Mouse (Mus musculus) cerebellum, adult 8-10 months (tissue): ENCODE measurements around the gene Daam1.

ENCODE experiments used
- DNase-seq: peaks from one replicate; pipeline ENCODE4 v3.0.0; 2022

Daam1 gene

DNA sequence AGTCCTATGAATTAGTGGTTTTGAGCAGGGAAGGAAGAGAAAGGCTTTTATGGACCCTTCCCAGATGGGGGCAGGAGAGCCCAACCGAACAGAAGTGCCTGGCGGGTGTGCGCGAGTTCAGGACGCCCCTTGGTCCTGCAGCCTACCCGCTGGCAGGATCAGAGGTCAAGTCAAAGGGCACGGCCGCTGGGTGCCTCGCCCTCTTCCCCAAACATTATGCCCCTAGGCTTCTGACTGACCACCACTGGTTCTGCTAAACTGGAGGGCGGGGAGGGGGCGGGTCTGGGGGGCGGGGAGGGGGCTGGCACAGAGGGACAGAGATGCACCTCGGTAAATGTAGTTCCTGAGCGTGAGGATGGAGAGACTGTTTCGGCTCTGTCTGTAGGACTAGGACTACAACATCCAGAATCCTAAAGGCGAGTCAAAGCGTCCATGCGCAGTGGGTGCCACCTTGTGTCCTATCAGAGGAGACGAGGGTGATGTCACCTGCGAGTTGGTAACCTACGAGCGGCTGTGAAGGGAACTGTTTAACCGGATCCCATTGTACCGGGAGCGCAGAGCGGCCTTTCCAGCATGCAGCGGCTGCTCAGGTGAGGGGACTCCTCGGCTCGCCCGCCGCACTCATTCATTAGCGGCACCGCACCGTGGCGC lies at the start of gene Daam1:
TSS of gene Daam1 (plus strand) at position 472 of the 651 bp plus-strand sequence.
- peak; percentile 93 for DNase-seq

DNA sequence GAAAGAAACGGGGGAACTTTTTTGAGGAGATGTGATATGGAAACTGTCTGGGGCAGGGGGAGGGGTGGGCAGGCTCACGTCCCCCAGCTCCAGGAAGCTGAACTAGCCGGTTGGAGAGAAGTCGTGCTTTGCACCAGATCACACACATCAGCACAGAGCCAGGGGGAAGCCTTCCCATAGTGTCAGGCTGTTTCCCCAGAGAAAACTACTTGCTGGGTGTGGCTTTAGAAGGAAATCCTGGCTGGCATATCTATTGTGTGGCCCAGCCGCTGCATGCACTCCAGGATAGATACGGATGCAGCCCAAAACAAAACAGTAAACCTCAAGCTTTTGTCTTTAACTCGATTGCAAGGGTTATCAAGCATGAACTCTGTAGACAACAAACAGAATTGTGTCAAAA lies 49.7 kb upstream of the Daam1 start:
- no peak for DNase-seq

DNA sequence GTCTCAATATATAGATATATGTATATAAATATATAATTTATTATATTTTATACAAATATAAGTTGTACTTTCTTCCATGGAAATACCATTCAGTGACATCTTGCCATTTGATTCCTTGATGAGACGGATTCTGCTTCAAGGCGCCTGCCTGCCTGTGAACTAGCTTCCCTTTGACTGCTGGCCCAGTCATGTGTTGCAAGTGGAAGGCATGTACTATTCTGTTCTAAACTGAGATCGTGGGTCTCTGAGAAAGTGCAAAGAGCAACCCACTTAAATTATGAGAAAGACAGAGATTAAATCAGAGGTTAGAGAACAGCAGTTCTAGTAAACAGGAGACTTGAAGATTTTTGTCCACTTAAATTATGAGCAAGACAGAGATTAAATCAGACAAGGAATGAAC lies 46.9 kb upstream of the Daam1 start:
- DNase-seq: no peak

DNA sequence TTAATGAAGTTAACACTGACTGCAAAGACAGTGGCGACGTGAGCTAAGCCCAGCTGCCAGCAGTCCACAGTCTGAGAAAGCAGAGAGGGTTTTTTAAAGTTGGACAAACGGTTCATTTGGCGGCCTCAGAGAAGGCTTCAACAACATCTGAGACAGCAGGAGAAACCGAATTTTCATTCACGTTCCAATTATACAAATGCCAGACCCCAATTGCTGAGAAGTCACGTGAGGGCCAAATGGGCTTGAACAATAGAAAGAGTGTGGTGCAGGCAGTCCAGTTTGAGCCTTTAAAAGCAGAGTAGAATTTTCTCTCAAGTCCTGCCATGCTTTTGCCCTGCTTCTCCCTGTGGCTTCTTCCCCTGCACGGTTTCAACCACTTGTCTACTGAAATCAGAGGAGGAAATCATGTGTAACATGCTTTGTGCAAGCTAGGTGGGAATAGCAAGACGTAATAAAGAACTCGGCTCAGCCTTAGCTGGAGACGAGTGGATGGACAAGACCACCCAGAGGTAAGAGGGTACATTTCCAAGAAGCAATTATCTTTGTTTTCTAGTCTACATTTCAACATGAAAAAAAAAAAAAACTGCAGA lies 46.1 kb upstream of the Daam1 start:
- DNase-seq: no peak

DNA sequence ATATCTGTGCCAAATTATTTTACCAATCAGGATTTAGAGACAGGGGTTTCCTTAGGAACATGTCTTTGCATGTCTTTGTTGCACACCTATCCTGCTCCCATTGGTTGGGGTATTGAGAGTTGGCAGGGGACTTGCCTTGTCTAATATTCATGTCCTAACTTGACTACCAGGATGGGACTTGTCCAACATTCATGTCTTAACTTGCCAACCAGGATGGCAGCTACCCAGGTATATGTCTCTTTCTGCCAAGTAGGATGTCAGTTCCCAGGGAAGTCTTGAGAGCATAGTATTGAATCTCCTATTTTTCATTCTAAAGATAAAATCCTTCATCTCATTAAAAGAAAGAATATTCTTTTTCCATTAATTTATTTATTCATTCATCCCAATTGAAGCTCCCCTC lies 44.4 kb upstream of the Daam1 start:
- DNase-seq: no peak

DNA sequence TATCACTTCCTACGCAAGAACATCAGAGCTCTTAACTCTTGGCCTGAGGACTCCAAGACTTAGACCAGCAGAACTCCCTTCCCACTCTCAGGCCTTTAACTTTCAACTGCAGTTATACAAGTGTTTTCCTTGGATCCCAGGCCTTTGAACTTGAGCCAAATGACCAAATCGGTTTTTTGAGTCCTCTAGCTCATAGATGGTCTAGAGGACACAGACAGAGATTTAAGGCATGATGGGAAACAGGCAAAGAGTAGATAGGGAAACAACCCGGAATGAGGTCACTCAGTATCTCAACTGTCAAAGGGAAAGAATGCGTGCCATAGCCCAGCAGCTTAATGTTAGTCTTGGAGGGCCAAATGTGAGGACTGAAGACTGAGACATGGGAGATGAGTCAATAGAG lies 42.1 kb upstream of the Daam1 start:
- no peak for DNase-seq

DNA sequence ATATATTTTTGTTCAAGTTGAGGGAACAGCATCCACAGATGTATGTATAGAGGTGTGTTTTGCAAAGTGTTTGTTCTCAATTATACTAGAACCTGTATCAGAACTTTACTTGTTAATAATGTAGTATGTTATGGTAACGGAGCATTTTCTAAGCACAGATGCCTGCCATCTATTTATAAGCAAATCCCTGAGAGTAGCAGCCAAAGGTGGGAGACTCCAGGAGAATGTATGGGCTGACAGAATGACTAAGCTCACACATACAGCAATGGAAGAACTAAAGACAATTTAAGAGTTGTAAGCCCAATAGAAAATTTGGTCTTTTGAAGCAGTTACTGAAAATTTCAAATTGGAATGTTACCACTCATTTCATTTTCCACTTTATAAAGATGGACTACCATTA lies 40.3 kb upstream of the Daam1 start:
- DNase-seq: no peak

DNA sequence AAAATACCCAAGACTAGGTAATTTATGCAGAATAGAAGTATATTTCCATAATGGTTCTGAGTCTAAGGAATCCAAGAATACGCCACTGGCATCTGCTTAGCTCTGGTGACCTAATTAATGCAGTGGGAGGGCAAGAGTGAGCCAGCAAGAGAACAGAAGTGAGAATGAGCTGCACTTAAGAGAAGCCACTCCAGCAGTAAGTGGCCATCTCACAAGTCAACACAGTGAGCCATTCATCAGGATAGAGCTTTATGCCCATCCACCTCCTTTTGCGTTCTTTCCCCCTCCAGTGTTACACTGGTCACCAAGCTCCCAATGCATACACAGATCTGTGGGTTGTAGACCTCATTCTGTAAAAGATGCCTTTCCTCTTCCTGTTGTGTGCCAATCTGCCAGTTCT lies 37.8 kb upstream of the Daam1 start:
- no peak for DNase-seq

DNA sequence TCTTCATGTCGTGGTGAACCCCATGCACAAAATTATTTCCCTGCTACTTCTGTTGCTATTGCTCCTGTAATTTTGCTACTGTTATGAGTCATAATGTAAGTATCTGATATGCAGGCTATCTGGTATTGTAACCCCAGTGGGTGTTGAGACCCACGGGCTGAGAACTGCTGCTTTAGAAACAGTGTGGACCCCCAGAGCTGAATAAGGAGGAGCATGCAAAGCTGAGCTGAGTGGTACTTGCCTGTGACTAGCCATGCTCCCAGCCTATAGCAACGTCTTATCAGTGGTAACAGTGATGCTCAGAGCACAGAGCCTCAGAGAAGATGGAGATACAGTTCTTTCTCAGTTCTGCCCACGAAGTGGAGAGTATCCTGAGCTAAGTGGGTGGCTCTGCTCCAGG lies 35.3 kb upstream of the Daam1 start:
- no peak for DNase-seq

DNA sequence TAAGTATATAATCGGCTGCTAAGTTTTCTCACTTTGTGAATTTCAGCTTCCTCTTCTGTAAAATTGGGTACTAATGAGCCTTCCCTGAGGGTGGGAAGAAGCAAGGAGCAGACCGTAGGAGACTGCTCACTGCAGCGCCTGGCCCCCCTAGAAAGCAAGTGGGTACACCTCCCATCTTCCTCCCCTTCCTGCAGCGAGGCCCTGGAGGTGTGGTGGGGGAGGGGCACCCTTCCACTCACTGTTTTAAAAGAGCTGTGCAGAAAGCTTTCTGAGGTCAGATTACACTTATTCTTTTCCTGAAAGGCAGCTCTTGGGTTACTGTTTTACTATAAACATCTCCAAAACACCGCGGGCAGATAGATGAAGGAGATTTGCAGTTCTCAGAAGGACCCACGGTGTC lies 34.4 kb upstream of the Daam1 start:
- DNase-seq: no peak

DNA sequence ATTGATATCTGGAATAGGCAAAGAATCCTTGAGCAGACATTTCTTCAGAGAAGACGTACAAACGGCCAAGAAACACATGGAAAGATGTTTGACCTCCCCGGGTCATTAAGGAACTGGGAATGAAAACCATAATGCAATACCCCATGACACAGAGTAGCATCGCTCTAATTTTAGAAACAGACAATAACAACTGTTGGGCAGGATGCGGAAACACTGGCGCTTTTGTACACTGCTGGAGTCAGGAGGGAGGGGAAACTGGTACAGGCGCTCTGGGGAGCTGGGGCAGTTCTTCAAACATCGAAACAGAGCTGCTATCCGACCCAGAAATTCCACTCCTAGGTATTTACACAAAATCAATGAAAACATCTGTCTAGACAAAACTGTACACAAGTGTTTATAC lies 23.6 kb upstream of the Daam1 start:
- DNase-seq: no peak

DNA sequence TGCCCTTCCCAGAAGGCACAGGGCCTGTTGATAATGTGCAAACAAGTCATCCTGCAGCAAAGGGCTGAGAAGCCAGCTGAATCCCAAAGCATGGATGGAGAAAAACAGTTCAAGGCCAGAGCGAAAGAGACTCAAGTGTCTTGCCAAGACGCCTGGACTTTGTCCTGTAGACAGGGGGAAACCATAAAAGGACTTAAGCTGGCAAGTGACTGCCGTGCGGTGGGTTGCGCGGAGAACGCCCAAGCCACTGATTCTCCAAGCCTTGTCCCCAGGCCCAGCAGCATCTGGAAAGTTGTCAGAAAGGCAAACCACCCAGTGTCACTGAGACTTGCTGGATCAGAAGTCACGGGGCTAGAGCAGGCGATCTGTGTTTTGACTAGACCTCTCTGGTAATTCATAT lies 22.2 kb upstream of the Daam1 start:
- DNase-seq: no peak

DNA sequence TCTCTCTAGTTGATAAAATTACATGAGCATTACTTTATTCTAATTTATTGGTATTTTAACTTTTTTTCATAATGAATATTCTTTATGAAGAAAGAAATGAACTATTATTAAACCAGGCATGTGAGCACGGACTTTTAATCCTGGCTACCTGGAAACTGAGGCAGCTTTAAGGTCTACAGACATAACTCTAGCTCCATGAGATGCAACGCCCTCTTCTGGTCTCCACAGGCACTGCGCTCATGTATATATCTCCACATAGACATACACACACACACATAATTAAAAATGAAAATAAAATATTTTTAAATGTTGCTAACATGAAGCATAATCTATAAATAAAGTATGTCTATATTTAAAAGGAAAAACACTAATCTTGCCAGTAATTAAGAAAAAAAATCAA lies 21.3 kb upstream of the Daam1 start:
- DNase-seq: no peak

DNA sequence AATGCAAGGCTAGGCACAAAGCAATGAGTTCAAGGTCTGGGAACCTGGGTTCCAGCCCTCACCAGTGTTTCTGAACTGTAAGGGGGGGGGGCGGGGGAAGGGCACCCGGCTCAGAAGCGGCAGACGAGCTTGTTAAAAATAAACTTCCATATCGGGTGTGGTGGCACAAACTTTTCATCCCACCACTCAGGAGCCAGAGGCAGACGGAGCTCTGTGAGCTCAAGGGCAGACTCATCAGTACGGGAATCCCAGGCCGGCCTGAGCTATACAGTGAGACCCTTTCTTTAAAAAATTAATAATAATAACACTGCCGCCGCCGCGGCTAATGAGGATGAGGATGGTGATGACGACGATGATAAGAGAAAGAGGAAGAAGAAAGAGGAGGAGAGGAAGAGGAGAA lies 18.3 kb upstream of the Daam1 start:
- no peak for DNase-seq

DNA sequence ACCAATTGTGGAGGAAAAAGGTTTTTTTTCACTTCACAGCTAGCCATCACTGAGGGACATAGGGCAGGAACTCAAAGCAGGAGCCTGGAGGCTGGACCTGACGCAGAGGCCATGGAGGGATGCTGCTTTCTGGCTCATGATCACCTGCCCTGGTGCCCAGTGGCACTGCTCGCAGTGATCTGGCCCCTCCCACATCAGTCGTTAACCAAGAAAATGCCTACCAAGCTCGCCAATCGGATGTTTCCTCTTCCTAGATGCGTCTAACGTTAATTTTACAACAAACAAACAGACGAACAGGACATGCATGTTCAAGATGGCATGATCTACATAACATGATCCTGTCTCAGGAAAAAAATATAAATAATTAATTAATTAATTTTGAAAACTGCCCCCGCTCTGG lies 17.6 kb upstream of the Daam1 start:
- DNase-seq: no peak

DNA sequence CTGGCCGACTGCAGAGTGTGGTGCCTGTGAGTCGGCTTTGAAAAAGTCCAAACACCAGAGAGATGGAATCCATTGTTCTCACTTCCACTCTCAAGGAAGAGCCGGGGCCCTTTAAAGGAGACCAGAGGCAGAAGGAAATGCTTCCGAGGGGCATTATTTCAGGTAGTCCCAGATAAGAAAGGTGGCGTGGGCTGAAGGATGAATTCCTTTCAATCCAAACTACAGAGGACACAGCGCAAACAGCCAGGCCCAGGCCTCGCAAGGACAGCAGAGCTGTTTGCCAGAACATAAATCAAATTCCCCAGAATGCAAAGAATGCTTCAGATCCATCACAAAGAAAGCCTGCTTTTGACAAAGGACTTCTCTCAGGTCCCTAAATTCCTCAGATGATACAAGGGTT lies 17.1 kb upstream of the Daam1 start:
- no peak for DNase-seq

DNA sequence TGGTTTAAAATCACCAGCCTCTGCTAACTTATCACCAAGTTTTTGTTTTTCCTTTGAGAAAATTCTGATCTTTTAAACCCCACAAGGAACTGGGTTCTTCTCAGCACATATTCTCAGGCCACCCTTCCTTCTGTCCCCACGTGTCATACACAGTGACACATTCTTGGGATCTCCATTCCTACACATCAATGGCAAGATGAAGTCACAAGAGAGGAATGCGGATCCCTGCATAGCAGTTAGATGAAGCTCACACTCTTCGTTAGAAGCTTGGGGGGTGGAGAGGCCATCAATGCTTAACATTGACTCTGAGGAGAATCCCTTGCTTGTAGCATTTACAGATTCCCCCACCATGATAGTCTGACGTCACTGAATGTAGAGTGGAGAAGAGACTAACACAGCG lies 10.8 kb upstream of the Daam1 start:
- DNase-seq: no peak

DNA sequence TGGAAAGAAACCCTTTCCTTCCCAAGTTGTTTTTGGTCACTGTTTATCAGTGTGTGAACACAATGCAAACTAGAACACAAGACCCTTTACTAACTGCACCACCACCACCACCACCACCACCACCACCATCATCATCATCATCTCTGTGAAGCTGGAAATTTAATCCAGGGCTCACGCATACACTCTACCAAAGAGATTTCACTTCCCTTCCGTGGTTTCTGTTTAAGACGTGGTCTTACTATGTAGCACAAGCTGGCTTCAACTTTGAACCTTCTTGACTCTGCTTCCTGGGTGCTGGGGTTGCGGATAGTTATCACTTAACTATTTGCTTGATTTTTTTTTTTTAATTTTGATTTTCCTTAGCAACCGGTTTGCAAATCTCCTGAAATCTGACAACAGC lies 9.6 kb upstream of the Daam1 start:
- DNase-seq: no peak

DNA sequence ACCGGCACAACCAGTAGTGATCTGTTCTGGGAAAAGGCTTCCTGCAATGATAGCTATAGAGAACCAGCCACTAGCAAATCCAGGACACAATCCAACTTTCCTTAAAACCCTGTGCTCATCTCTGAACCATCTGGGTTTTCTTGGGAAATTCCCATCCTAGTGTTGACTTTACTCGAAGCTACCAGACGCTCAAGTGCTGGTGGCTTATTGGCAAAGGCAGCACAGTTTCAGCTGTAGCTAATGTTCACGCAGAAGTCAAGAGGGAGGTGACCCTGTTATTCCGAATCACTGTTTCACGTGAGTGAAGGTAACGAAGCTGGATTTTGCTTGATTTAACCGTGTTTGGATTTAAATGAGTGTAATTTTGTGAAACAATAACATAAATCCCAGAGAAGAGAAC lies 9.1 kb upstream of the Daam1 start:
- DNase-seq: no peak

DNA sequence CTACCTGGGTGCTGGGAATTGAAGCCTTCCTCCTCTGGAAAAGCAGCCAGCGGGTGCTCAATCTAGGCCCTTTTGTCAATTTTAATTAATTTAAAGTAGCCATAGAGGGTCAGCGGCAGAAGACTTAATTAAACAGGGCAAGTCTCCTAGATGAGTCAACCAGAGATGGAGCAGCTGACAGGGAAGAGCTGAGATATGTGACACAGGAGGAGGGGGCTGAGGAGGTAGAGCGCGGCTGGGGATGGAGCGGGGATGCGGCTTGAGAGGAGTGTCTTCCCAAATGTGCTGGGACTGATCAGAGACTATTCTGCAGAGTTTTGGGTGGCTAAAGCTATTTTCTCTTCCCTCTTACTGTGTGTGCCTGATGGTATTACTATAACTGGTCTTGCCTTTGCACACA lies 6.0 kb upstream of the Daam1 start:
- no peak for DNase-seq

DNA sequence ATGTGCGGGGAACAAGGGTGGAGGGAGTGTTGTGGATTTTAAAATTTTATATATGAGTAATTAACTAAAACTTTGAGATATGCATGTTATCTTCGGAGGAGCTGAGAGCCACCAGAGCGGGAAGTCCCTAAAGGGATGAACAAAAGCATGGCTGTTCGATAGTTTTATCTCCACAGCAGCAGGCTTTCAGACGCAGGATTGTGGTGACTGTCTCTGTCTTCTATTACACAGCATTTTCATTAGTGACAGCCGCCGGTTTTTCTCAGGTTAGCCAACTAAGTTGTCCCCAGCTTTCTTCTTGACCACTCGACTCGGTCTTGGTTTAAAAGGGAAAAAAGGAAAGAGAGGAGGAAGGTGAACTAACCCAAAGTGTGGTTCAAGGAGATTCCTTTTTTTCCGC lies 739 bp upstream of the Daam1 start:
- no peak for DNase-seq

DNA sequence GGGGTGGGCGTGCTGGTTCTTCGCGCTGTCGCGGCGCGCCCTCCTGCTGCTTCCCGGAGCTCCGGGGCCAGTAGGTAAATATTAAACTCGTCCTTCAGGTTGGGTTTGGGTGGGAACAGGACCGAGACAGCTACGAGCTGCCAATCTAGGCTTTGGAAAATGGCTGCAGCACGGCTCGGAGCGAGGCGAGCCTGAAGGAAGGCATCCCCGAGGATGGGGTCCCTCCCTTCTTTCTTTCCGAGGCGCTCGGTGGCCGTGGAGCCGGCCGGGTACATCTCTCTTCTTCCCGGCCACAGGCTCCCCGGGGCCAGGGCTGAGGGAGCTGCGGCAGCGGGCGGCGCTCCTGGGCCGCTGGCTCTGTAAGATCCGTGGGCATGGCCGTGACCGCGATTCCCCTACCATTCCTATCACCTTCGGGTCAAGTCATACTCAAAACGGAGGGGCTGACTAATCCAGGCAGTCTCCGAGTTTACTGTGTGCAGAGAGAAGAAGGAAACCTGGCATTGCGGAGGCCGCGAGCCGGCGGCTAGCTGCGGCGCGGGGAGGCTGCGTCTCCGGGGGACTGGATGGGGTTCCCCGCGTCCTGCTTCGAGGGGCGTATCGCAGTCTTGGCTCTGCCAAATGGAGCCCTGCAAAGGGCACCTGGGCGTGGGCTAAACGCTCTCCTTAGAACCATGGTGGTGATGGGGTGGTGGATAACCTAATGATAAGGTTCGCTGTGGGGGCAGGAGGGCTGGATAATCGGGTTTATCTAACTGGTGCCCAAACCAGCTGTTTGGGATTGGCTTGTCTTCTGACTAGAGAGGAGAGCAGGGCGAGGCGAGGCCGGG lies 595 bp downstream of the Daam1 start:
- DNase-seq: peak; percentile 61

DNA sequence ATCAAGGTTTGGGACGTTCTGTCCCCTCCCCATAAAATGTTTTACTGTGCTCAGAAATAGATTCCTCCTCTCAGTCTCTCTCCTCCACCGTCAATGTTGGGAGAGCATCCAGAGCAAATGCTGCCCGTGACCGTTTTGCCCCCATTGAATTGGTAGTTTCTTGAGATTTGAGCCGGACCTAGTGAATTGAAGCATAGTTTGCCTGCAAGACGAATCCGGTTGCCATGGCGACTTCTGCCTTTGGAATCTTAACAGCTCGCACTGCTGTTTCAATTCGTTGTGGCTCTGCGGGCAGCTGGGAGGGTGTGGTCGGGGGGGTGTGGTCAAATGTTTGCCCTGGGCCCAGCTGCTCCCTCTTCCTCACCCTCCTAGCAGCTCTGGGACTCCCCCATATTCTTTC lies 1.3 kb downstream of the Daam1 start:
- no peak for DNase-seq

DNA sequence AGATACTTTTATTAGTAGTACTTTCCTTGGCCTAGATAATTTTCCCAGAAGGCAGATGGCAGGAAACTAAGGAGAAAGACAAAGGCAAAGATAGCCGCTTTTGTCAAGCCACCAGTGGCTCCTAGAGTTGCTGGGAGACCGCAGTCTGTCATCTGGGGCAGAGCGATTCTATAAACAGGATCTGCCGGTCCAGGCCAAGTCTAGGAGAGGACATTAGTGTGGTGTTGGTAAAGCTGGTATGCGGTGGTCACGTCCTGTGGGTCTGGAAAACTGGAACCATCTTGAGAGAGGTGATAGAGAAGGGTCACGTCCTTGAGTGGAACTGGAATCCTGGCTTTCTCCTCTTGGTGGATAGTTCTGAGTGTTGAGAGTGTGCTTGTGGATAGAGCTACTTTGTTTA lies 3.2 kb downstream of the Daam1 start:
- no peak for DNase-seq
